Mouse (Mus musculus) urinary bladder, postnatal 36 days (tissue): ENCODE measurements around the gene Thbd.

ENCODE experiments used
- DNase-seq, 2 experiments: peaks; one replicate each; pipeline ENCODE4 v3.0.0; 2022; ENCODE audit warnings: low spot score in 2 of 2, mixed read lengths in 1 of 2

Gene Thbd

GRCm38 (mm10) chr2:148407870-148408760 lies at the start of gene Thbd:
TSS of gene Thbd (minus strand) at chr2:148408188.
- peak; percentile 62 to 83 for DNase-seq

GRCm38 (mm10) chr2:148455341-148455740 lies 47.4 kb upstream of the Thbd start:
- no peak for DNase-seq

GRCm38 (mm10) chr2:148454014-148454542 lies 46.1 kb upstream of the Thbd start:
- no peak for DNase-seq

GRCm38 (mm10) chr2:148453061-148453460 lies 45.1 kb upstream of the Thbd start:
- DNase-seq: peak in 1 of 2 experiments; percentile 41

- DNase-seq: no peak
These were observed 43.5 kb upstream of the Thbd start for GRCm38 (mm10) chr2:148451498-148451897.

GRCm38 (mm10) chr2:148450616-148451015 lies 42.6 kb upstream of the Thbd start:
- no peak for DNase-seq

- no peak for DNase-seq
These were observed 41.7 kb upstream of the Thbd start for GRCm38 (mm10) chr2:148449659-148450058.

- no peak for DNase-seq
These were observed 38.5 kb upstream of the Thbd start for GRCm38 (mm10) chr2:148446446-148446845.

GRCm38 (mm10) chr2:148445616-148446015 lies 37.6 kb upstream of the Thbd start:
- DNase-seq: no peak

GRCm38 (mm10) chr2:148444472-148444871 lies 36.5 kb upstream of the Thbd start:
- no peak for DNase-seq

GRCm38 (mm10) chr2:148443249-148443958 lies 35.4 kb upstream of the Thbd start, which contains the start of gene Cd93:
TSS of gene Cd93 (minus strand) at chr2:148443563.
- peak in 1 of 2 experiments; percentile 26 for DNase-seq

GRCm38 (mm10) chr2:148442710-148443109 lies 34.7 kb upstream of the Thbd start:
- no peak for DNase-seq

GRCm38 (mm10) chr2:148442172-148442571 lies 34.2 kb upstream of the Thbd start:
- DNase-seq: no peak

GRCm38 (mm10) chr2:148441421-148441820 lies 33.4 kb upstream of the Thbd start:
- DNase-seq: no peak

- DNase-seq: no peak
These were observed 31.8 kb upstream of the Thbd start for GRCm38 (mm10) chr2:148439691-148440276.

GRCm38 (mm10) chr2:148436285-148436684 lies 28.3 kb upstream of the Thbd start:
- DNase-seq: no peak

- no peak for DNase-seq
These were observed 24.4 kb upstream of the Thbd start for GRCm38 (mm10) chr2:148432346-148432745.

GRCm38 (mm10) chr2:148430941-148431340 lies 23.0 kb upstream of the Thbd start:
- no peak for DNase-seq

- no peak for DNase-seq
These were observed 21.1 kb upstream of the Thbd start for GRCm38 (mm10) chr2:148429001-148429505.

GRCm38 (mm10) chr2:148428523-148428922 lies 20.5 kb upstream of the Thbd start:
- no peak for DNase-seq

- DNase-seq: no peak
These were observed 19.6 kb upstream of the Thbd start for GRCm38 (mm10) chr2:148427553-148427952.
